Mouse (Mus musculus) CH12.LX (cell line): ENCODE data around the gene Ptbp1. TPM values are rescaled to one million over a fixed set of nuclear protein-coding genes. Genes with fewer than 3 reads are reported as not detected.

Experiments used
- DNase-seq: peaks from one replicate; pipeline ENCODE4 v3.0.0-alpha.2; 2013; ENCODE audit errors: extremely low read depth
- H3K27ac ChIP-seq: 2 replicates; pipeline ENCODE4 v1.5.1; 2012; ENCODE audit warnings: low read depth, mild to moderate bottlenecking, control low read depth, moderate library complexity; ENCODE audit not compliant: insufficient read depth
- H3K27me3 ChIP-seq: replicated peaks from 2 replicates; pipeline ENCODE3; 2012; ENCODE audit warnings: inconsistent platforms
- H3K36me3 ChIP-seq, 2 experiments: replicated peaks in 1 of 2; 2 replicates each; pipeline versions ENCODE3 to v1.6.1; 2012; ENCODE audit warnings: inconsistent platforms in 1 of 2, low read length in 1 of 2, mild to moderate bottlenecking in 1 of 2, mixed read lengths in 1 of 2, moderate library complexity in 1 of 2; ENCODE audit not compliant: control insufficient read depth in 1 of 2, insufficient read depth in 1 of 2
- H3K4me1 ChIP-seq, 2 experiments: 2 replicates each; pipeline ENCODE4 v1.6.1; 2012; ENCODE audit warnings: inconsistent platforms in 1 of 2, moderate library complexity in 1 of 2; ENCODE audit not compliant: insufficient read depth in 2 of 2, control insufficient read depth in 1 of 2
- H3K4me2 ChIP-seq: 2 replicates; pipeline ENCODE4 v1.6.1; 2012; ENCODE audit warnings: low read depth, mild to moderate bottlenecking, control low read depth; ENCODE audit not compliant: poor library complexity, insufficient read depth, severe bottlenecking
- H3K4me3 ChIP-seq, 3 experiments: fragments of 150-350 bp in 1 of 3; sonication (generic) in 1 of 3; replicated peaks in 1 of 3; 2 replicates each; pipeline versions ENCODE3 to v1.5.1; 2011 to 2012; ENCODE audit warnings: low read depth in 2 of 3, low read length in 2 of 3, mild to moderate bottlenecking in 2 of 3, moderate library complexity in 2 of 3, control low read depth in 1 of 3, improper control_type of control experiment in 1 of 3, inconsistent platforms in 1 of 3, mixed read lengths in 1 of 3; ENCODE audit not compliant: poor library complexity in 1 of 3
- H3K79me2 ChIP-seq: replicated peaks from 2 replicates; pipeline ENCODE4 v1.6.1; 2012; ENCODE audit warnings: mild to moderate bottlenecking, moderate library complexity; ENCODE audit not compliant: control insufficient read depth, poor library complexity, insufficient read depth, severe bottlenecking; ENCODE audit errors: extremely low read depth
- H3K9ac ChIP-seq: 2 replicates; pipeline ENCODE4 v1.6.1; 2012; ENCODE audit warnings: low read depth, mild to moderate bottlenecking, control low read depth, moderate library complexity; ENCODE audit not compliant: insufficient read depth
- H3K9me3 ChIP-seq: replicated peaks from 2 replicates; pipeline ENCODE3; 2012; ENCODE audit warnings: low read length, inconsistent platforms, mixed read lengths
- CHD1 ChIP-seq: IDR thresholded peaks from 2 replicates; pipeline ENCODE4 v1.6.1; 2012; ENCODE audit warnings: low read depth, low read length, improper control_type of control experiment, inconsistent platforms
- CTCF ChIP-seq, 2 experiments: IDR thresholded peaks in 1 of 2; conservative IDR thresholded peaks in 1 of 2; 2 replicates each; pipeline ENCODE4 v1.5.1; 2011 to 2012; ENCODE audit warnings: low read depth in 2 of 2, low read length in 2 of 2, improper control_type of control experiment in 1 of 2, inconsistent platforms in 1 of 2, mild to moderate bottlenecking in 1 of 2, moderate library complexity in 1 of 2
- EP300 ChIP-seq: IDR thresholded peaks from 2 replicates; pipeline ENCODE4 v1.6.1; 2011; ENCODE audit warnings: low read length, improper control_type of control experiment
- ETS1 ChIP-seq: conservative IDR thresholded peaks from 2 replicates; pipeline ENCODE4 v1.6.1; 2012; ENCODE audit warnings: low read depth, mild to moderate bottlenecking, inconsistent platforms, low read length, improper control_type of control experiment, moderate library complexity
- HCFC1 ChIP-seq: IDR thresholded peaks from 2 replicates; pipeline ENCODE4 v1.6.1; 2012; ENCODE audit warnings: low read depth, mild to moderate bottlenecking, inconsistent platforms, low read length, improper control_type of control experiment
- IRF4 ChIP-seq: IDR thresholded peaks from 2 replicates; pipeline ENCODE4 v1.6.1; 2014; ENCODE audit warnings: low read depth, mild to moderate bottlenecking, inconsistent platforms, low read length, improper control_type of control experiment
- JUN ChIP-seq: IDR thresholded peaks from 2 replicates; pipeline ENCODE4 v1.6.1; 2011; ENCODE audit warnings: low read depth, mild to moderate bottlenecking, low read length, improper control_type of control experiment, moderate library complexity; ENCODE audit not compliant: insufficient read depth
- JUND ChIP-seq: conservative IDR thresholded peaks from 2 replicates; pipeline ENCODE4 v1.6.1; 2011; ENCODE audit warnings: low read depth, low read length, improper control_type of control experiment
- KAT2A ChIP-seq: IDR thresholded peaks from 2 replicates; pipeline ENCODE4 v1.6.1; 2012; ENCODE audit warnings: low read length, improper control_type of control experiment, inconsistent platforms; ENCODE audit not compliant: insufficient replicate concordance
- MXI1 ChIP-seq: IDR thresholded peaks from 2 replicates; pipeline ENCODE4 v1.6.1; 2011; ENCODE audit warnings: mild to moderate bottlenecking, low read depth, low read length, improper control_type of control experiment
- NRF1 ChIP-seq: IDR thresholded peaks from 2 replicates; pipeline ENCODE4 v1.6.1; 2014; ENCODE audit warnings: low read depth, mild to moderate bottlenecking, inconsistent platforms, low read length, improper control_type of control experiment, moderate library complexity
- POLR2AphosphoS2 ChIP-seq: IDR thresholded peaks from 2 replicates; pipeline ENCODE4 v1.6.1; 2011; ENCODE audit warnings: low read depth, low read length, improper control_type of control experiment
- RCOR1 ChIP-seq: conservative IDR thresholded peaks from 2 replicates; pipeline ENCODE4 v1.6.1; 2012; ENCODE audit warnings: low read depth, mild to moderate bottlenecking, inconsistent platforms, low read length, improper control_type of control experiment
- SMC3 ChIP-seq: IDR thresholded peaks from 2 replicates; pipeline ENCODE4 v1.6.1; 2011; ENCODE audit warnings: low read depth, low read length, improper control_type of control experiment
- TBP ChIP-seq: conservative IDR thresholded peaks from 2 replicates; pipeline ENCODE4 v1.6.1; 2011; ENCODE audit warnings: low read depth, low read length, improper control_type of control experiment
- TCF12 ChIP-seq: IDR thresholded peaks from 2 replicates; pipeline ENCODE4 v1.6.1; 2014; ENCODE audit warnings: low read depth, mild to moderate bottlenecking, inconsistent platforms, low read length, improper control_type of control experiment
- UBTF ChIP-seq: IDR thresholded peaks from 2 replicates; pipeline ENCODE4 v1.6.1; 2012; ENCODE audit warnings: low read depth, mild to moderate bottlenecking, inconsistent platforms, low read length, improper control_type of control experiment, moderate library complexity
- USF1 ChIP-seq: IDR thresholded peaks from 2 replicates; pipeline ENCODE4 v1.6.1; 2014; ENCODE audit warnings: low read depth, mild to moderate bottlenecking, inconsistent platforms, low read length, improper control_type of control experiment
- USF2 ChIP-seq: conservative IDR thresholded peaks from 2 replicates; pipeline ENCODE4 v1.6.1; 2011; ENCODE audit warnings: low read depth, low read length, improper control_type of control experiment
- ZC3H11A ChIP-seq: IDR thresholded peaks from 2 replicates; pipeline ENCODE4 v1.6.1; 2012; ENCODE audit warnings: low read depth, mild to moderate bottlenecking, inconsistent platforms, low read length, improper control_type of control experiment
- ZNF384 ChIP-seq: IDR thresholded peaks from 2 replicates; pipeline ENCODE4 v1.6.1; 2012; ENCODE audit warnings: low read depth, low read length, improper control_type of control experiment, inconsistent platforms
- dilution Hi-C: fragments of 300-500 bp; cut with MboI; formaldehyde crosslinking; loops from 2 replicates; pipeline ENCODE4 v1.14.3; 2020; ENCODE audit warnings: low sequenced_read_pairs; ENCODE audit not compliant: extremely low pct_unique_long_range_greater_than_20kb, extremely low pct_ligation_motif_present
- in situ Hi-C: fragments of 300-500 bp; cut with MboI; formaldehyde crosslinking; loops from 3 replicates; pipeline ENCODE4 v1.14.3; 2019; ENCODE audit warnings: low sequenced_read_pairs, low pct_ligation_motif_present, low pct_unique_long_range_greater_than_20kb, mixed read lengths
- polyA plus RNA-seq: library from polyadenylated mRNA; unstranded; fragments of >175 nt; gene quantifications from 2 replicates; pipeline ENCODE4 v1.2.1, GENCODE M21; 2012; ENCODE audit warnings: low read depth; ENCODE audit not compliant: insufficient read length
- total RNA-seq, 2 experiments: library from RNA; depleted of rRNA; stranded (reverse); fragments of 300-350 nt in 1 of 2; fragments of >200 nt in 1 of 2; gene quantifications; 2 replicates each; pipeline ENCODE4 v1.2.3; 2012 to 2014

Gene Ptbp1
- total and polyA plus RNA-seq, 3 experiments = 252 to 497 (median 284) TPM

DNA sequence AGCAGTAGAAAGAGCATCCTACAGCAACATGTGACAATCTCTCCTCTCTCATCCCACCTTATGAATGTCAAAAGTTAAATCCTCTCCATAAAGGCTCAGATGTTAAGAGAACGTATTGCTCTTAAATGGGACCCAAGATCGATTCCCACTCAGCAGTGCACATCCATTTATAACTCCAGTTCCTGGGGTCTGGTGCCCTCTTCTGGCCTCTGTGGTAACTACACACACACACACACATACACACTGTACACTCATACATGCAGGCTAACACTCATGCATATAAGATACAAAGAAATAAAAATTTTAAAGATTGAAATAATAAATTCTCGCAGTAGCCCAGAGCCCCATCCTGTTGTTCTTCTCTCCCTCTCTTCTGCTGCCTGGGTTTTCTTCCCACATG, 17.3 kb upstream of the Ptbp1 start:
- dilution Hi-C loops (no loop called here), in situ Hi-C loops (no loop called here)
- Histone ChIP-seq H3K9me3 (peaks cover 5% of the 10 kb centered on the region), H3K27me3 (peaks cover 13% of the 10 kb centered on the region), H3K36me3 (no peaks in the 10 kb centered on the region), H3K4me2 (no peak overlapping the region), H3K27ac (no peak overlapping the region), H3K9ac (no peak overlapping the region), H3K4me1 (no peaks in the 10 kb centered on the region), H3K4me3 (no peak overlapping the region), H3K79me2 (no peaks in the 10 kb centered on the region)
- DNase-seq = no peak
- TF ChIP-seq CTCF (conservative IDR thresholded peaks at IDR 0.05 in 1 of 2, IDR thresholded peaks at IDR 0.05 in 1 of 2; ENCODE audit: low read depth in 2 of 2, low read length in 2 of 2) = peak; percentile 13 to 24; a peak in 2 of 4 replicates
- no peak for TF ChIP-seq CHD1

DNA sequence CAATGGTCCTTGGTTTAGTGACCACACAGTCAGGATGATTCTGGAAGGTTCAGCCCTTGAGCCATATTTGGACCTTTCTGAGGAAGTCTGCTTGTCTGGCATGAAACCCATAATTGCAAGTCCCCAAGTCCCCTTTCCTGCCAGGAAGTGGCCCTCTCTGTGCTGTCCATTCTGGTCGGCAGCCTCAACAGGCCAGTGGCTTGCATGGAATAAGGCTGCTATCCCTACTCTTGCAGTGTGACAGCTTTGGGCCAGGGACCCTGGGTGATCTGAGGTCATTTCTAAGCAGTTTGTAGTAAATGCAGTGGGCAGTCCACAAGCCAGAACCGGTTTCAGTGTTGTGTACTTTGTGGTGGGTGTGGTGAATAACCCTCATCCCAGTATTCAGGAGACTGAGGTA, 16.1 kb upstream of the Ptbp1 start:
- Histone ChIP-seq H3K79me2 (no peaks in the 10 kb centered on the region), H3K27ac (no peak overlapping the region), H3K4me3 (no peak overlapping the region), H3K9me3 (peaks cover 5% of the 10 kb centered on the region), H3K36me3 (no peaks in the 10 kb centered on the region), H3K9ac (no peak overlapping the region), H3K4me1 (no peaks in the 10 kb centered on the region), H3K27me3 (peaks cover 7% of the 10 kb centered on the region), H3K4me2 (no peak overlapping the region)
- TF ChIP-seq HCFC1 (no peak), JUN (no peak), USF2 (no peak), CTCF (conservative IDR thresholded peaks at IDR 0.05 in 1 of 2, IDR thresholded peaks at IDR 0.05 in 1 of 2; ENCODE audit: low read depth in 2 of 2, low read length in 2 of 2) (no peak), TCF12 (no peak), UBTF (no peak), IRF4 (no peak), EP300 (no peak), KAT2A (no peak), JUND (no peak), RCOR1 (no peak), SMC3 (no peak), MXI1 (no peak), TBP (no peak), ZC3H11A (no peak), NRF1 (no peak), USF1 (no peak), POLR2AphosphoS2 (no peak), ZNF384 (no peak), ETS1 (no peak)
- dilution Hi-C loops = no loop called here
- DNase-seq = no peak
- in situ Hi-C loops = no loop called here
